Mouse (Mus musculus) hindbrain, embryonic 12.5 days (tissue): ENCODE results near the gene Nol9. TPM values are rescaled to one million over a fixed set of nuclear protein-coding genes. Genes with fewer than 3 reads are reported as not detected.

Source experiments
- ATAC-seq: fragments of 200-750 bp; cut with Nextera tagmentation; 2 replicates; pipeline ENCODE4 v1.8.0; 2017; ENCODE audit warnings: moderate TSS enrichment; ENCODE audit not compliant: low FRiP score
- H3K27ac ChIP-seq: fragments of 300-500 bp; sonication (generic); 2 replicates; pipeline ENCODE4 v1.5.1; 2016; ENCODE audit warnings: mild to moderate bottlenecking
- H3K27me3 ChIP-seq: fragments of 300-500 bp; sonication (generic); 2 replicates; pipeline ENCODE4 v1.6.1; 2016; ENCODE audit warnings: mild to moderate bottlenecking
- H3K36me3 ChIP-seq: fragments of 300-500 bp; sonication (generic); 2 replicates; pipeline ENCODE4 v1.6.1; 2016; ENCODE audit warnings: mild to moderate bottlenecking
- H3K4me1 ChIP-seq: fragments of 300-500 bp; sonication (generic); 2 replicates; pipeline ENCODE4 v1.6.1; 2016
- H3K4me2 ChIP-seq: fragments of 300-500 bp; sonication (generic); replicated peaks from 2 replicates; pipeline ENCODE4 v1.6.1; 2016; ENCODE audit warnings: mild to moderate bottlenecking
- H3K4me3 ChIP-seq: fragments of 300-500 bp; sonication (generic); 2 replicates; pipeline ENCODE4 v1.5.1; 2016; ENCODE audit warnings: mild to moderate bottlenecking
- H3K9ac ChIP-seq: fragments of 300-500 bp; sonication (generic); 2 replicates; pipeline ENCODE4 v1.6.1; 2016; ENCODE audit warnings: mild to moderate bottlenecking, moderate library complexity
- H3K9me3 ChIP-seq: fragments of 300-500 bp; sonication (generic); replicated peaks from 2 replicates; pipeline ENCODE4 v1.6.1; 2016; ENCODE audit warnings: mild to moderate bottlenecking
- WGBS: fragments of 180-500 bp; shearing (Covaris S2); methylation state at CpG from one replicate; pipeline ENCODE4 v1.1.7; 2016; 5-methylcytosine and 5-hydroxymethylcytosine counted together
- polyA plus RNA-seq: library from polyadenylated mRNA; unstranded; fragments of >200 nt; fragmentation: Nextera tagmentation; extraction: Ambion mirVana; gene quantifications from 2 replicates; pipeline ENCODE4 v1.2.1, GENCODE M21; 2016

Gene Nol9
- polyA plus RNA-seq, 1 experiment from 2014 or later, result 32.6 TPM

GRCm38 (mm10) chr4:152072121-152072601 lies 33.0 kb downstream of the Nol9 start, which contains the start of gene Plekhg5:
Plekhg5 (plus strand) TSS chr4:152072498.
- H3K27me3 ChIP-seq, result no peaks in the 10 kb centered on the region
- H3K9ac ChIP-seq, result no peak within 1 kb of the TSS
- H3K4me1 ChIP-seq, result peaks cover 20% of the 10 kb centered on the region
- no peak within 1 kb of the TSS for H3K4me3 ChIP-seq
- H3K36me3 ChIP-seq, result no peaks in the 10 kb centered on the region
- no peak within 1 kb of the TSS for H3K4me2 ChIP-seq
- ATAC-seq, result no peak
- 50% methylated on average over 10 of the region's 10 CpGs for WGBS
- no peaks in the 10 kb centered on the region for H3K9me3 ChIP-seq
- peak within 1 kb of the TSS; percentile 44; the same call in 1 of the 2 replicates for H3K27ac ChIP-seq

- no peak overlapping the region for H3K27ac ChIP-seq
- H3K36me3 ChIP-seq, result no peaks in the 10 kb centered on the region
- no peaks in the 10 kb centered on the region for H3K9me3 ChIP-seq
- H3K4me2 ChIP-seq, result no peak overlapping the region
- no peak overlapping the region for H3K9ac ChIP-seq
- H3K4me3 ChIP-seq, result no peak overlapping the region
- peaks cover 20% of the 10 kb centered on the region for H3K4me1 ChIP-seq
- 63% methylated on average over 10 of the region's 10 CpGs for WGBS
- no peak for ATAC-seq
- no peaks in the 10 kb centered on the region for H3K27me3 ChIP-seq
Observed at GRCm38 (mm10) chr4:152072655-152073054, 33.5 kb downstream of the Nol9 start.

GRCm38 (mm10) chr4:152073715-152074114 lies 34.6 kb downstream of the Nol9 start:
- Histone ChIP-seq H3K9ac (no peak overlapping the region), H3K27me3 (no peaks in the 10 kb centered on the region), H3K9me3 (no peaks in the 10 kb centered on the region), H3K4me3 (no peak overlapping the region), H3K27ac (no peak overlapping the region), H3K36me3 (no peaks in the 10 kb centered on the region), H3K4me1 (peaks cover 20% of the 10 kb centered on the region), H3K4me2 (no peak overlapping the region)
- ATAC-seq, result no peak
- 91% methylated on average over 6 of the region's 6 CpGs for WGBS

- H3K9me3 ChIP-seq, result no peaks in the 10 kb centered on the region
- 81% methylated on average over 9 of the region's 9 CpGs for WGBS
- H3K27me3 ChIP-seq, result no peaks in the 10 kb centered on the region
- H3K4me1 ChIP-seq, result peaks cover 20% of the 10 kb centered on the region
- no peak for ATAC-seq
- H3K4me2 ChIP-seq, result no peak overlapping the region
- H3K9ac ChIP-seq, result no peak overlapping the region
- no peaks in the 10 kb centered on the region for H3K36me3 ChIP-seq
- no peak overlapping the region for H3K27ac ChIP-seq
- no peak overlapping the region for H3K4me3 ChIP-seq
Observed at GRCm38 (mm10) chr4:152074548-152074947, 35.4 kb downstream of the Nol9 start.

- no peak overlapping the region for H3K4me2 ChIP-seq
- 85% methylated on average over 9 of the region's 9 CpGs for WGBS
- no peaks in the 10 kb centered on the region for H3K27me3 ChIP-seq
- peaks cover 15% of the 10 kb centered on the region for H3K4me1 ChIP-seq
- ATAC-seq, result no peak
- H3K36me3 ChIP-seq, result no peaks in the 10 kb centered on the region
- H3K9me3 ChIP-seq, result no peaks in the 10 kb centered on the region
- H3K9ac ChIP-seq, result no peak overlapping the region
- no peak overlapping the region for H3K27ac ChIP-seq
- no peak overlapping the region for H3K4me3 ChIP-seq
Observed at GRCm38 (mm10) chr4:152077191-152077590, 38.1 kb downstream of the Nol9 start.

- Histone ChIP-seq H3K9ac (no peak overlapping the region), H3K27ac (no peak overlapping the region), H3K9me3 (no peaks in the 10 kb centered on the region), H3K4me1 (0 out of 2 replicates have a peak, but pooled peaks cover 7% of the 10 kb centered on the region), H3K36me3 (no peaks in the 10 kb centered on the region), H3K4me3 (no peak overlapping the region), H3K27me3 (no peaks in the 10 kb centered on the region), H3K4me2 (no peak overlapping the region)
- WGBS, result 90% methylated on average over 10 of the region's 10 CpGs
- ATAC-seq, result no peak
Observed at GRCm38 (mm10) chr4:152078105-152078530, 39.0 kb downstream of the Nol9 start.

- Histone ChIP-seq H3K36me3 (no peaks in the 10 kb centered on the region), H3K27me3 (no peaks in the 10 kb centered on the region), H3K4me3 (no peak overlapping the region), H3K9ac (no peak overlapping the region), H3K27ac (no peak overlapping the region), H3K4me1 (0 out of 2 replicates have a peak, but pooled peaks cover 3% of the 10 kb centered on the region), H3K9me3 (no peaks in the 10 kb centered on the region), H3K4me2 (no peak overlapping the region)
- no peak for ATAC-seq
- 91% methylated on average over 3 of the region's 3 CpGs for WGBS
Observed at GRCm38 (mm10) chr4:152079261-152079660, 40.1 kb downstream of the Nol9 start.

GRCm38 (mm10) chr4:152079931-152080330 lies 40.8 kb downstream of the Nol9 start:
- H3K9ac ChIP-seq, result no peak overlapping the region
- 61% methylated on average over 7 of the region's 7 CpGs for WGBS
- H3K9me3 ChIP-seq, result no peaks in the 10 kb centered on the region
- no peaks in the 10 kb centered on the region for H3K36me3 ChIP-seq
- H3K27ac ChIP-seq, result no peak overlapping the region
- 0 out of 2 replicates have a peak, but pooled peaks cover 3% of the 10 kb centered on the region for H3K4me1 ChIP-seq
- ATAC-seq, result no peak
- no peak overlapping the region for H3K4me2 ChIP-seq
- no peaks in the 10 kb centered on the region; the same call in 1 of the 2 replicates for H3K27me3 ChIP-seq
- H3K4me3 ChIP-seq, result no peak overlapping the region

GRCm38 (mm10) chr4:152083611-152084220 lies 44.6 kb downstream of the Nol9 start:
- Histone ChIP-seq H3K9me3 (no peaks in the 10 kb centered on the region), H3K4me1 (peaks cover 19% of the 10 kb centered on the region), H3K4me3 (no peak overlapping the region), H3K27me3 (peaks cover 3% of the 10 kb centered on the region; the same call in 1 of the 2 replicates), H3K9ac (no peak overlapping the region), H3K36me3 (no peaks in the 10 kb centered on the region), H3K4me2 (no peak overlapping the region), H3K27ac (no peak overlapping the region)
- no peak for ATAC-seq
- 64% methylated on average over 7 of the region's 7 CpGs for WGBS

- Histone ChIP-seq H3K27ac (no peak overlapping the region), H3K27me3 (peaks cover 3% of the 10 kb centered on the region; the same call in 1 of the 2 replicates), H3K4me1 (peaks cover 21% of the 10 kb centered on the region), H3K4me3 (no peak overlapping the region), H3K36me3 (no peaks in the 10 kb centered on the region), H3K9ac (no peak overlapping the region), H3K4me2 (no peak overlapping the region), H3K9me3 (no peaks in the 10 kb centered on the region)
- 89% methylated on average over 7 of the region's 7 CpGs for WGBS
- no peak for ATAC-seq
Observed at GRCm38 (mm10) chr4:152084616-152085015, 45.5 kb downstream of the Nol9 start.

GRCm38 (mm10) chr4:152086505-152087210 lies 47.5 kb downstream of the Nol9 start:
- peaks cover 3% of the 10 kb centered on the region; the same call in 1 of the 2 replicates for H3K27me3 ChIP-seq
- H3K36me3 ChIP-seq, result no peaks in the 10 kb centered on the region
- peak overlapping the region; percentile 76 for H3K4me2 ChIP-seq
- H3K9ac ChIP-seq, result peak overlapping the region; percentile 84
- ATAC-seq, result peak; percentile 83
- peak overlapping the region; percentile 60 for H3K4me3 ChIP-seq
- H3K27ac ChIP-seq, result 0 out of 2 replicates have a peak overlapping the region, but pooled peaks have one; percentile 58
- H3K9me3 ChIP-seq, result no peaks in the 10 kb centered on the region
- peaks cover 23% of the 10 kb centered on the region for H3K4me1 ChIP-seq
- WGBS, result under 1% methylated on average over 50 of the region's 92 CpGs

- Histone ChIP-seq H3K9me3 (no peaks in the 10 kb centered on the region), H3K27ac (peak overlapping the region; percentile 58; the same call in 1 of the 2 replicates), H3K36me3 (no peaks in the 10 kb centered on the region), H3K27me3 (peaks cover 3% of the 10 kb centered on the region; the same call in 1 of the 2 replicates), H3K4me1 (peaks cover 28% of the 10 kb centered on the region), H3K4me3 (peak overlapping the region; percentile 60), H3K4me2 (peak overlapping the region; percentile 76), H3K9ac (peak overlapping the region; percentile 84)
- ATAC-seq, result no peak
- WGBS, result 4% methylated on average over 12 of the region's 12 CpGs
Observed at GRCm38 (mm10) chr4:152087211-152088081, 48.3 kb downstream of the Nol9 start.
